9 mouse cellular contexts compared by ENCODE assay signal in the genomic region with DNA sequence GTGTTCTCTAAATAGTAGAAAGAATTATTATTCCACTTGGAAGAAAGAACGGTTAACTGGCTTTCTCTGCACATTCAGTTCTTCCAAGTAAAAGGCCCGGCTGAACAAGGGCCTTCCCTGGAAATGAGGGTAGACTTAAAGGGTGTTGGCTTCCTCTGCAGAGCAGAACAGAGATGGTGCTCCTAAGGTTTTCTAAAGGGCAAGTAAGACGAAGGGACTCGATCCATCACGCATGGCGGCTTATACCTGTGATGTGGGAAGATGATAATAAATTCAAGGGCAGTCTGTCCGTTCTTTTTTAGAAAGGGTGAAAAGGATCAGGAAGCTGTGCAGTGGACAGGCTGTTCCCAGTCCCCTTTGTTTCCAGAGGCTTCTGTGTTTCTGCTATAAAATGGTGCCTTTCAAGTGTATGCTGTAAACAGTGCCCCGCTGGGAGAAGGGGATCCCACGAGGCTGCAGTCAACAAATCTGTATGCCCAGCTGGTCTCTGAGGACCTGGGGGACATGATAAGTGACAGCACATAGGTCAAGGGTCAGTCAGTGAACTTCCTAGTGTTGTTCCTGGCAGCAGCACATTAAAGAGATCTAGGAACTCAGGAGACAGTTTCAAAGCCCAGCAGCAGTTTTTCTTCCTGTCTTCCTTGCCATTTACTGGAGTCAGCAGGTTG. TPM values are rescaled to one million over a fixed set of nuclear protein-coding genes. Genes with fewer than 3 reads are reported as not detected.
DNase-seq lines count a peak whose midpoint lies in the region; ATAC-seq and TF ChIP-seq lines count a peak whose summit lies in the region.
"Had no signal": no experiment of that assay in that cellular context is flagged by ENCODE, and none has a peak within 500 bp of the region (broad histone marks: within the 10 kb centered on the region; RNA-seq: fewer than 3 reads in every experiment).

No protein-coding gene starts in this region.

- peak overlapping the region; percentile 21 for H3K27ac ChIP-seq in heart, adult 2 months
- no peak overlapping the region for H3K27ac ChIP-seq in heart, embryonic 10.5 days
- H3K27ac ChIP-seq in cortical plate, adult 2 months (ENCODE audit: insufficient read depth, low read length) = peak overlapping the region; percentile 92; the same call in 1 of the 2 replicates
- peak overlapping the region; percentile 36; the same call in 1 of the 2 replicates for H3K27ac ChIP-seq in intestine, postnatal 0 days (ENCODE audit: low read depth, low read length)

- no peaks in the 10 kb centered on the region for H3K9me3 ChIP-seq in heart, embryonic 10.5 days
- H3K9me3 ChIP-seq in intestine, postnatal 0 days (ENCODE audit: control insufficient read depth) = no peaks in the 10 kb centered on the region
- H3K9me3 ChIP-seq: G1E had no signal

- ATAC-seq in intestine, postnatal 0 days = no peak

- H3K36me3 ChIP-seq in heart, adult 2 months (ENCODE audit: control insufficient read depth, insufficient read depth, low read length) = peaks cover 8% of the 10 kb centered on the region
- no peaks in the 10 kb centered on the region for H3K36me3 ChIP-seq in heart, embryonic 10.5 days
- no peaks in the 10 kb centered on the region for H3K36me3 ChIP-seq in intestine, postnatal 0 days (ENCODE audit: control insufficient read depth, insufficient read depth)
- H3K36me3 ChIP-seq: G1E had no signal

- no peak for TF ChIP-seq CTCF in heart, adult 2 months (IDR thresholded peaks at IDR 0.05)
- no peak for TF ChIP-seq CTCF in cortical plate, adult 2 months (IDR thresholded peaks at IDR 0.05; ENCODE audit: extremely low read depth, insufficient read depth, low read length)
- TF ChIP-seq CTCF in intestine, postnatal 0 days (IDR thresholded peaks at IDR 0.05; ENCODE audit: low read depth) = no peak

- peak in 1 of 2 experiments; percentile 39 for DNase-seq in heart, adult 2 months
- DNase-seq in heart, embryonic 10.5 days (ENCODE audit: low spot score) = no peak
- DNase-seq in lung, postnatal 10 days = peak; percentile 36
- no peak for DNase-seq in ovary, postnatal 10 days (ENCODE audit: low spot score)
- no peak for DNase-seq in ovary, adult 18-20 months (ENCODE audit: low spot score)
- no peak for DNase-seq in thymus, postnatal 10 days (ENCODE audit: low spot score in 2 of 2)

- no peak overlapping the region; the same call in 1 of the 2 replicates for H3K9ac ChIP-seq in heart, adult 2 months (ENCODE audit: low read depth, low read length)
- no peak overlapping the region for H3K9ac ChIP-seq in intestine, postnatal 0 days (ENCODE audit: low read depth, low read length)

- intact Hi-C loops in heart, adult 2 months (cut with DNase I) = loop anchor here (2.0 kb wide), 1 partner anchor 18 kb away; no protein-coding TSS in a partner anchor

- no peaks in the 10 kb centered on the region for H3K27me3 ChIP-seq in heart, adult 2 months (ENCODE audit: control insufficient read depth, insufficient read depth, low read length)
- H3K27me3 ChIP-seq in heart, embryonic 10.5 days (ENCODE audit: insufficient read depth, poor library complexity, severe bottlenecking) = no peaks in the 10 kb centered on the region
- H3K27me3 ChIP-seq in intestine, postnatal 0 days (replicated peaks; ENCODE audit: control insufficient read depth, insufficient read depth, low read length) = no peaks in the 10 kb centered on the region

- H3K79me2 ChIP-seq in heart, adult 2 months (replicated peaks; ENCODE audit: control insufficient read depth, insufficient read depth, low read length) = no peaks in the 10 kb centered on the region

- 41% methylated on average over 9 of the region's 9 CpGs for WGBS in heart, adult 2 months
- WGBS in heart, embryonic 10.5 days = 48% methylated on average over 9 of the region's 9 CpGs
- WGBS in intestine, postnatal 0 days = 53% methylated on average over 9 of the region's 9 CpGs

- TF ChIP-seq EP300 in heart, adult 2 months (IDR thresholded peaks at IDR 0.05; ENCODE audit: insufficient read depth, low read depth, low read length) = no peak

- H3K4me2 ChIP-seq in intestine, postnatal 0 days (replicated peaks; ENCODE audit: low read depth) = no peak overlapping the region

- peaks cover 9% of the 10 kb centered on the region for H3K4me1 ChIP-seq in heart, adult 2 months (ENCODE audit: control insufficient read depth, insufficient read depth, low read length)
- peaks cover 11% of the 10 kb centered on the region; the same call in 1 of the 2 replicates for H3K4me1 ChIP-seq in heart, embryonic 10.5 days
- peaks cover 4% of the 10 kb centered on the region; the same call in 1 of the 2 replicates for H3K4me1 ChIP-seq in cortical plate, adult 2 months (ENCODE audit: control insufficient read depth, insufficient read depth, low read length)
- peaks cover 26% of the 10 kb centered on the region for H3K4me1 ChIP-seq in intestine, postnatal 0 days (replicated peaks; ENCODE audit: control insufficient read depth, insufficient read depth, low read length)

- no peak overlapping the region for H3K4me3 ChIP-seq in heart, adult 2 months
- H3K4me3 ChIP-seq in heart, embryonic 10.5 days = no peak overlapping the region
- H3K4me3 ChIP-seq in cortical plate, adult 2 months (ENCODE audit: insufficient read depth, low read length) = no peak overlapping the region
- no peak overlapping the region for H3K4me3 ChIP-seq in intestine, postnatal 0 days (ENCODE audit: low read depth, low read length)

- no peak for TF ChIP-seq POLR2A in heart, adult 2 months (IDR thresholded peaks at IDR 0.05; ENCODE audit: insufficient read depth, low read depth, low read length)
- TF ChIP-seq POLR2A in cortical plate, adult 2 months (IDR thresholded peaks at IDR 0.05; ENCODE audit: extremely low read depth, insufficient read depth, low read length) = no peak

RNA-seq across cellular contexts. Expression of a gene that starts 36.0 kb away (rescaled TPM):
- total RNA-seq in heart, adult 2 months (2021) = 100 to 1,000 TPM; 319 to 351 TPM
- 166 and 233 TPM in 2 replicates for polyA plus RNA-seq in heart, adult 2 months (2012; rRNA removed)
- 52.3 and 74.2 TPM in 2 replicates for polyA plus RNA-seq in heart, embryonic 10.5 days (2016; fragmentation: Nextera tagmentation; extraction: Ambion mirVana)
- 323 and 345 TPM in 2 replicates for polyA plus RNA-seq in cortical plate, adult 2 months (2012; rRNA removed)
- polyA plus RNA-seq in intestine, postnatal 0 days (2015; fragmentation: Nextera tagmentation; extraction: Ambion mirVana) = 2,235 and 2,243 TPM in 2 replicates
- polyA plus RNA-seq: G1E had no signal
